Mouse (Mus musculus) lung, postnatal 4 days (tissue): Measurements from ENCODE around the gene Sept7.
A peak's percentile ranks its signal among the peaks of the same experiment; 100 is the strongest.
"Not testable (repeated sequence)": the region's sequence is repeated elsewhere in the genome, so short reads cannot be mapped to it uniquely, and the experiment has no call there.

Source experiments
- DNase-seq, 2 experiments: peaks; one replicate each; pipeline ENCODE4 v3.0.0; 2021

The Sept7 gene

DNA sequence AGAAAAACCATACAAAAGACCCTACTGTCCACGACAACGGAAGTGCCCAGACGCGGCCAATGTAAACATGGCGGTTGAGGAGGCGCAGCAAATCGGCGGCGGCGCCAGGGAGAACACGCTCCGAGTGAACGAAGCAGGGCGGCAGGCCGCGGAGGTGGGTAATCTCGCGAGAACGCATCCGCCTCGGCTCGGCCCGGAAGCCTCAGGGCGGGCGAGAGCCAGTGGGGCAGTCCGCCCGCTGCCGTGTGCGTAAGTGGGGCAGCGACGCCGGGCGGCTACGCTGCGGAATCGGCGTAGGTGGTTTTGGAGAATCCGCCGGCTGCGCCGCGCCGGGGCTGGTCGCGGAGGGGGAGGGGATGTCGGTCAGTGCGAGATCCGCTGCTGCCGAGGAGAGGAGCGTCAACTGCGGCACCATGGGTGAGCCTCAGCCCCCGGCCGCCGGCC is at the start of gene Sept7:
Gene Sept7, plus strand, starts transcription at position 157 of the 444 bp plus-strand sequence.
- DNase-seq, result peak; percentile 99 to 100

DNA sequence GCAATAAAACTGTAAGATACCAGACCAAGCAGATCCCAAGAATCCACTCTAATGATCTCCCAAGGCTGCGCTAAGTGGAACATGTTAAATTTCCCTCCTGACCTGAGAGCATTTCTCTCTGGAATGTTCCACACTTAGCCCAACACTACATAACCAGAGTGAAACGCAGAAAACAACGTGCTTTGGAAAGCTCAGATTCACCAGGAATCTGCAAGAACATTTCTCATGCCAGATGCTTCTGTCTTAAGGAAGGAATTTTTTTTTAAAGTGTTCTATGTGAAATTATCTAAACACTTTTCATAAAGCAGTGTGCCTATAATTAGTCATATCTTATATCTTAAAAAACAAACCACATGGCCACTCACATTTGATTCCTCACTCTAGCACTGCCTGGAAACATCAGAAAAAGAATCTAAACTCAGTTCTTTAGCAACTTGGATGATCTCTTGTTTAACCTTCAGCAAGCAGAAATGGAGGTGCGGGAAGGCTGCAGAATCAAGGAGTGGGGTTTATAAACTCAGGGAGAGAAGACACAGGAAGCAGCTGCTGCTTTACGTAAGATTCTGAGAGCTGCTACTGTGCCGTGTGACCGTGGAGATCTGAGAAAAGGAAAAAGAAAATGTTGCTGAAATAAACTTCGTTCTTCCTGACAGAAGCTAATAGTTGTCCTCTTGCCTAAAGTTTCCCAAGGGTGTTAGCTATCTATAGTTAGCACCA is 44.0 kb upstream of the Sept7 start:
- no peak for DNase-seq

DNA sequence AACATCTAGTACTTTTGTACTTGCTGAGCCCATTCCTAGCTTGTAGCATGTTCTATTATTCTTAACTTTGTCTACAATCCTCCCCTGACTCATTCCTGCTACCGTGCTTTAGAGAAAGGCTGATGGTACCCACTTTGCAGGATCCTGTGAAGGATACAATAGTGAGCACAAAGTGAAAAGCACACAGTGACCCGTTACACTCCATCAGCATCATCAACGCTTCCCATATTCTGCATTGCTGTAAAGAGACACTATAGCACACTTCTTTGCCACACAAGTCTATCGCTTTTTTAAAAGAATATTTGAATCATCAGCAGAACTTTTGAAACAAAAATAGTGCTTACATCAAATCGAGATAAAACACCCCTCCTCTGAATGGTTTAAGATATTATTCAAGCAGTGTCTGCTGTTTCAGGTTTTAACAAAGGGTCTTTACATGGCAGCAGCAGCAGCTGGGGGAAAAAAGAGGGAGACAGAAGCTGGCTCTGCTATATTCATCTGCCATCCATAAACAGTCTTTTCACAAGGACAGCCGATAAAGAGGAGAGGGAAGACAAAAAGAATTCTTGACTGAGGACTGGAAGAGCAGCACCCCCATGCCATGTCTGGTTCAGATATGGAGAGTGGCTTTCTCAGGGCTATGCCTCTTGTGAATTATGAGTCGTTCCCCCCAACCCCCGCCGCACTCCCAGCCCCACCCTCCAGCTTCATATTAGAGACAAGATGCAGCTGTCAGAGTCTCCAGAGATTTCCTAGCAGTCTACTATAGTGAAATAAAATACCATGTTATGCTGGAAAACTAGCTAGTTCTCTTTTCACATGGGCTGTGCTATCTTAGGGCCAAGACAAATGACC is 39.7 kb upstream of the Sept7 start:
- peak in 1 of 2 experiments; percentile 30 for DNase-seq

DNA sequence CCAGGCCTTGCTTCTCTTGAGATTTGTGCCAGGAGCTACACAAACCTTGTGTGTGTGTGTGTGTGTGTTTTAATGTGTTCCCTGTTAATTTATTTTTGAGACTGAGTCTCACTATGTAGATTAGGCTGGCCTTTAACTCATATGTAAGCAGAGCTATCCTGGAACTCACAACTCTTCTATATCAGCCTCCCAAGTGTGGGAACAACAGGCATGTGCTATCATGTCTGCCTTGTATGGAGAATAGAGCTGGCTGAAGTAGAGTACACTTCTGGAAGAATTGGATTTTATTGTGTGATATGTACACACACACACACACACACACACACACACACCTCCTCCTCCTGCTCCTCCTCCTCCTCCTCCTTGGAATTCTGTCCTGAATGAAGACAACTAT is 39.1 kb upstream of the Sept7 start:
- no peak for DNase-seq

GRCm38 (mm10) chr9:25215411-25215810 is 36.8 kb upstream of the Sept7 start:
- DNase-seq, result no peak

DNA sequence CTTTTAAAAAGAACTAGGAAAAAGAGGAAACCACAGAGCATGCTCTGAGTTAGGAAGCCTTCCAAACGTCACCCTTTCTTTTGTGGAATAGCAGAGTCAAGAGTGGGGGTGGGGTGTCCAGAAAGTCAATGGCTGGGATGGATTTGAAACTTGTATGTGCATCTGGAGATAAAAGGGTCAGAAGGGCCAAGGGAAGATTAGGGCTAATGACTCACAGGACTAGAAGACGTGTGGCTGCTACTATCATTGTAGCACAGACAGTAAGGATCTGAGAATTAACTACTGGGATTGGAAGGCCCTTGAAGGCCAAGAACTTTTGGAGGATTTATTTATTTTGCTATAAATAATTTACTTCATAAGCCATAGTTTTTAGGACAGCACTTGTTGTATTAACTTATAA is 36.0 kb upstream of the Sept7 start:
- no peak for DNase-seq

GRCm38 (mm10) chr9:25218954-25219353 is 33.3 kb upstream of the Sept7 start:
- peak in 1 of 2 experiments; percentile 29 for DNase-seq

DNA sequence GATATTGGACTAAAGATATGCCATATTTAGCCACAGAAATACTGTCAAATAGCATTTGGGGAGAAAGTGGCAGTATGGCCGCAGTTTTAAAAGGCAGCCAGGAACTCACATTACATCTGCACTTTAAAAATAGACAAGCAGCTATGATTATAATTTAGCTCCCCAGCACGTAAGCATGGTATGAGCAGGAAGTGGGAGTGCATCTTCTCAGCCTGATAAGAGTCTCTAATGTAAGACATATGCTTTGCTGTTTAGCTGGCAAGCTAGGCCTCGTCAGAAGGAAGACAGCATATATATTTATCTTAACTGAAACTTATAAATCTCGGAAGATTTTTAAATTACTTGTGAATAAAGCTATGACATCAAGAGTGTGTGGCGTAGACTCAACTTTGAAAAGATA is 32.4 kb upstream of the Sept7 start:
- DNase-seq, result no peak

DNA sequence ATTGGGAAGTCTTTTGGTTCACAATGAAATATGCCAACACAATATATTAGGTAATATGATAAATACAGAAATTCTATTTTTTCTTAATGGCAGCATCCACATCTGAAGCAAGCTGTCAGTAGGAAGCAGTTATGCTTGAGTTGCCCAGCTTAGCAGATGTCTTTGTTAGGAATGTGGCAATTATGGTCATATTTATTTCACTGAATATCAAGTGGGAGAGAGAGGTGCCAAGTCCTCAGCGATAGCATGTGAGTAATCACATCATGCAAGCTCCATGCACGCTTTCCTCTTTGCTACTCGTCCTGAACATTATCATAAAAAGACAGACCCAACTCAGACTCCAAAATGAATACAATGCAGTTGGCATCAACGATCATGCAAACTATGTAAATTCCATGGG is 27.3 kb upstream of the Sept7 start:
- DNase-seq, result no peak

DNA sequence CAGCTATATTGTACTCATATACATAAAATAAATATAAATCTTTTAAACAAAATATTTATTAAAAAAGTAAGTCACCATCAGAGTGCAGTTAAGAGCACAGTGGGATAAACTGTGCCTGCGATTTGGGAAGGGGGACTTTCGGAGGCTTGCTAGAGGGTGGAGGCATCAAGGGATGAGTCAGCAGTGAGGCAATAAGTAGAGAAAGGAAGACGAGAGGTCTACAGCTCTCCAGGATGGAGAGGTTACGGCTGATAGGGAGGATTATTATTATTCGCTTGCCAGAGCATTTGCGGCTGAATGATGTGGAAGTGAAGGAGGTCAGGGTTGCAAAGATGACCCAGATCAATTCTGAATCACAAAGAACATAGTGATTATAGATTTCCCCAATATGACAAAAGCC is 22.5 kb upstream of the Sept7 start:
- DNase-seq, result no peak

DNA sequence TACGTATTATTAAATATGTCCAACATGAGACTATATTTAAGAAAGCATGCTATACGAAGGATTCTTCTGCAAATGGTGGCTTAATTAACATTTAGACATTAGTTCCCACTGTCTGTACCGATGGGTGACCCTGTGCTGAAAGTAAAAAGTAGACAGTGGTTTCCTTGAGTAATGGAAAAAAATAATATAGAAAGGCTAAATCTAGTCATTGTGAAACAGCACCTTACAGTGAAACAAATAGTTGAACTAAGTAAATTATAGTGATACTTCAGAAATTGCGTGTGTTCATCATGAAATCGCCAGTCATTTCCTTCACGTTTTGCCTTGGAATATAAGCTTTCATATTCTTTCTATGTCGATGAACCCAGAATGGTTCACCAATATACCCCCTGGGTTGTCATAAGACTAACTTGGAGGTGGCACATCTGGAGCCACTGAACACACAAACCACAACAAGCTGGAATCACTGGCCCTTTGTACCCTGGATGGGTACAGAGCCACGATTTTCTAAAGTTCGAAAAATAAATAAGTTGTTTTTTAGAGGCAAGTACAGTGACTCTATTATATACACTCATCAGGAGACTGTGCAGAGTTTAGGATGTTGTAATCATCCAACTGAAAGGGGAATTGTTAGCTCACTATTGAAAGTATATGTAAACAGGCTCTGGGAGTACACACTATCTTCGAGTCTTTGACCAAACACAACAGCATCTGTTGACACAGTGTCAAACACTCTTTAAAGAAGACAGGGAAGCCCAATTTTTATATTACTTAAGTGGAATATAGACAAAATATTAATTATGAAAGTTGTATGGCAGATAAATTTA is 21.8 kb upstream of the Sept7 start:
- no peak for DNase-seq

- no peak for DNase-seq
Observed at GRCm38 (mm10) chr9:25241065-25241464, 11.2 kb upstream of the Sept7 start.

DNA sequence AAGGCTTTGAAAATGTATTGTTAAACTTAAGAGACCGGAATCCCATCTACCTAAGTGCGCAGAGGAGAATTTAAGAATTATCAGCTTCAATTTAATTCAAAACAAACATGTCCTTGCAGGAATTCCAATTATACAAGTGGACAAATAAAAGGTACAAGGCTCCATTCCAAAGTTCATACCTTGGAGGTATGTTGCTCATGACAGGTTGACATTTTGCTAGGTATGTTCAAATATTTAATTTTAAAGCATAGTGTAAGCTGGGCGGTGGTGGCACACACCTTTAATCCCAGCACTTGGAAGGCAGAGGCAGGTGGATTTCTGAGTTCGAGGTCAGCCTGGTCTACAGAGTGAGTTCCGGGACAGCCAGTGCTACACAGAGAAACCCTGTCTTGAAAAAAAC is 10.5 kb upstream of the Sept7 start:
- not testable (repeated sequence) for DNase-seq

- no peak for DNase-seq
Observed at GRCm38 (mm10) chr9:25242266-25242665, 10.0 kb upstream of the Sept7 start.

DNA sequence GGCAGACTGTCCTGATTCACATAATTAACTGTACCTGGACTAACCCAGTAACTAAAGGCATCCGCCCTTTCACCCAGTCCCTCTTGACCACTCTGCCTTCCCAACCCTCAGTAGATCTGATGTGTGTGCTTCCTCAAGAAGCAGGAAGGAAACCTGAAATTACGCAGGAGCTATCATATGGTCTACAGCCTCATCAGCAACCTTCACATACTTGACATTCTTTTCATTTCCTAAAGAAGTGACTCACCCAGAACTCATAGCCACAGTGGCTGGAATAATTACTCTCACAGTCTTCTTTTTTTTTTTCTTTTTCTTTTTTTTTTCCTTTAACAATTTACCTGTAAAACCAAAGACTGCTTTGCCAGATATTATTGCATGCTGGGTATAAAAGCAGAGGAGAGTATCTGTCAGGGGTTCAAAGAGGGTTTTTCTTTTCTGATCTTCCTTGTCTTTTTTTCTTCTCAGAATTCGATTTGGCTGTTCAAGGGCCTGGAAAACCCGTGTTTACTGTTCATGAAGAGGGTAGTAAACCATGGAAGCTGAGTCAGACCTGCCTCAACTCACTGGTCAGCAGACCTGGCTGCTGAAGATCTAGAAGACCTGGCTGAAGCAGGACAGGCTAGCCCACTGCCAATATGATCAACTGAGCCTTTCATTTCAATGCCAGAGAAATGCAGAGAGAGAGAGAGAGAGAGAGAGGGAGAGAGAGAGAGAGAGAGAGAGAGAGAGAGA is 8.1 kb upstream of the Sept7 start:
- DNase-seq, result no peak

GRCm38 (mm10) chr9:25245125-25245524 is 7.1 kb upstream of the Sept7 start:
- no peak for DNase-seq

GRCm38 (mm10) chr9:25246508-25246907 is 5.7 kb upstream of the Sept7 start:
- no peak for DNase-seq

DNA sequence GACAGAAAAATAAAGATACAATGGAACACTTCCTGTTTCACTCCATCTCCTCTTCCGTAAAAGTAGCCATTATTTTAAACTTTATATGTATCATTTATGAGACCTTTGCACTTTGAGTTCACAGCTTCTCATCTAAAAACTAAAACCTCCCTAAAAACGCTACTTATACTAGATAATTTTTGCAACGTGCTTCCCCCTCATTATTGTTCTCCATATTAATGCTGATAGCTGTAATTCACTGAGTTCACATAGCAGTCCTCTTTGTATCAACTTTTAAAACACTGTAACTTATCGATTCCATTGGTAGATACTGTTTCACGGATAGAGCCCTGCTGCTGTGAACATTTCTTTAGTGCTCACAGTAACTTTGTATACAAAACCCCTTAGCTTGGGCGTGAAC is 1.1 kb upstream of the Sept7 start:
- DNase-seq, result no peak

- DNase-seq, result peak; percentile 93 to 94
Observed at GRCm38 (mm10) chr9:25251611-25252282, 492 bp upstream of the Sept7 start.

DNA sequence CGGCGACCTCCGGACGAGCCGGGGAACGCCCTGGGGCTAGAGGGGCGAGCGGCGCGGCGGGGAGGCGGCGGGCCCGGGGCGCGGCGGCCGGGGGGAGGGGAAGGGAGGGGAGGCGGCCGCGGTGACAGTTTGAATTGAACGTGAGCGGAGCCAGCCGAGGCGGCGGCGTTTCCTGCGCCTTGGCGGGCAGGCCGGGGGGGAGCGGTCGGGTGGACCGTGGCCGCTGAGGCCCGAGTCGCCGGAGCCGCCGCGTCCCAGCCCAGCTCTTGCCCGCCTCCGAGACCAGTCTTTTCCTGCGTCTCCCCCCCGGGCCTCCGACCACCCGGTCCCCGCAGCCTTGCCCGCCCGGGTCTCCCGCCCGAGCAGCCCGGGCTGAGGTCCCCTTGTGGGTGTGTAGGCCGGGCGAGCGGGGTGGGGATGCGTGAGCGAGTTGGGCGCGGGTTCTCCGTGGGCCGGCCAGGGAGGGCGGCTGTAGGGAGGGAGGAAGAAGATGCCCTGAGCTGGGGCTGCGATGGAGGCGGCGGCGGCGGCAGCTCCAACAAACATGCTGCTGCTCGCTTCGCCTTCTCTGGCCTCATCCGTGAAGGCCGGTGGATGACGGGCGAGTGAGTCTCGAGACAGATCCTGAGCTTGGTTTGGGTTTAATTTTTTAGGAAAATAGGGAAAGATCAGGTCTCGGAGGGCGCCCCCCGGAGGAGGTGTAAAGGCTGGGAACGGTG is 679 bp downstream of the Sept7 start:
- DNase-seq, result peak; percentile 71 to 72

DNA sequence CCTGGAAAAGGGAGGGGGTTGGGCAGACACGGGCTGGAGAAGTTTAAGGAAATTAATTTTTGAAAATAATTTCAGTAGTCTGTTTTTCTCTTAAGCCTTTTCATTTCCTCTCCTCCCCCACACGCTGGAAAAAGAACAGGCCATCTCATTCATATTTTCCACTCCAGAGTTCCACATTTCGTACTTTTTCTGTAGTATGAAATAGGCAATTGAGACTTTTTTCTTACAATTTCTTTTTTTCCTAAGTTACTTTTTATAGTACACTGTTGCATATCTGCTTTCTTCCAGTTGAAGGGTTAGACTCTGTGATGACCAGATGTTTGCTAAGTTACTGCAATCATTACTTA is 1.2 kb downstream of the Sept7 start:
- DNase-seq, result no peak
